Mouse (Mus musculus): ENCODE measurements around the gene Zfp423. TPM values are rescaled to one million over a fixed set of nuclear protein-coding genes. Genes with fewer than 3 reads are reported as not detected.

Gene Zfp423
- polyA plus RNA-seq, 1 experiment from 2014 or later: 6.1 TPM

- H3K4me3 ChIP-seq (replicated peaks; ENCODE audit: low read depth, low read length): no peak overlapping the region
- no peaks in the 10 kb centered on the region for H3K9me3 ChIP-seq (replicated peaks; ENCODE audit: low read length)
- DNase-seq (ENCODE audit: low spot score) (no peak), ATAC-seq (replicated peaks; ENCODE audit: low FRiP score, low read depth) (no peak)
- H3K4me1 ChIP-seq (replicated peaks; ENCODE audit: insufficient read depth, low read length): no peaks in the 10 kb centered on the region
- 70% methylated on average over 12 of the region's 12 CpGs for WGBS
- no peak for TF ChIP-seq CTCF (IDR thresholded peaks at IDR 0.05; ENCODE audit: low read depth)
- H3K4me2 ChIP-seq (ENCODE audit: low read length): no peak overlapping the region
- H3K36me3 ChIP-seq (ENCODE audit: insufficient read depth, low read length): no peaks in the 10 kb centered on the region
- no peaks in the 10 kb centered on the region for H3K27me3 ChIP-seq (ENCODE audit: insufficient read depth, low read length)
- H3K27ac ChIP-seq: no peak overlapping the region
- H3K9ac ChIP-seq (ENCODE audit: low read depth, low read length): no peak overlapping the region
Measured at GRCm38 (mm10) chr8:87812661-87813060, 146.7 kb downstream of the Zfp423 start.

DNA sequence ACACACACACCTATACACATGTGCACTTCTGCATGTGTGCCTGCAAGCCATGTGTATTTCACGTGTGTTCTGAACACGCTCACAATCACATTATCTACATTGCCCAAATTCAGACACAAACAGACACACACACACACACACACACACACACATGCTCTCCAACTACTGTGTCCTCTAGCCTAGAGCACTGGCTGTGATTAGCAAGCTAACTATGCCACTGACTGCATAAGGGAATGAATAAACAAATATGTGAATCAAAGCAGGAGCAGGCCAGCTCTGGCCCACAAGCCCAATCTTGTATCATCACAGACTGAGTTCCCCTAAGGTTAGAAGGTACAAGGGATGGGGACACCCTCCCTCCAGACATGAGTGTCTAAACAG lies 147.3 kb downstream of the Zfp423 start:
- TF ChIP-seq CTCF (IDR thresholded peaks at IDR 0.05; ENCODE audit: low read depth): no peak
- no peak overlapping the region for H3K9ac ChIP-seq (ENCODE audit: low read depth, low read length)
- H3K27ac ChIP-seq: no peak overlapping the region
- WGBS: 86% methylated on average over 2 of the region's 2 CpGs
- no peak overlapping the region for H3K4me3 ChIP-seq (replicated peaks; ENCODE audit: low read depth, low read length)
- H3K27me3 ChIP-seq (ENCODE audit: insufficient read depth, low read length): no peaks in the 10 kb centered on the region
- ATAC-seq (replicated peaks; ENCODE audit: low FRiP score, low read depth) (no peak), DNase-seq (ENCODE audit: low spot score) (no peak)
- H3K4me2 ChIP-seq (ENCODE audit: low read length): no peak overlapping the region
- no peaks in the 10 kb centered on the region for H3K36me3 ChIP-seq (ENCODE audit: insufficient read depth, low read length)
- no peaks in the 10 kb centered on the region for H3K4me1 ChIP-seq (replicated peaks; ENCODE audit: insufficient read depth, low read length)
- no peaks in the 10 kb centered on the region for H3K9me3 ChIP-seq (replicated peaks; ENCODE audit: low read length)

DNA sequence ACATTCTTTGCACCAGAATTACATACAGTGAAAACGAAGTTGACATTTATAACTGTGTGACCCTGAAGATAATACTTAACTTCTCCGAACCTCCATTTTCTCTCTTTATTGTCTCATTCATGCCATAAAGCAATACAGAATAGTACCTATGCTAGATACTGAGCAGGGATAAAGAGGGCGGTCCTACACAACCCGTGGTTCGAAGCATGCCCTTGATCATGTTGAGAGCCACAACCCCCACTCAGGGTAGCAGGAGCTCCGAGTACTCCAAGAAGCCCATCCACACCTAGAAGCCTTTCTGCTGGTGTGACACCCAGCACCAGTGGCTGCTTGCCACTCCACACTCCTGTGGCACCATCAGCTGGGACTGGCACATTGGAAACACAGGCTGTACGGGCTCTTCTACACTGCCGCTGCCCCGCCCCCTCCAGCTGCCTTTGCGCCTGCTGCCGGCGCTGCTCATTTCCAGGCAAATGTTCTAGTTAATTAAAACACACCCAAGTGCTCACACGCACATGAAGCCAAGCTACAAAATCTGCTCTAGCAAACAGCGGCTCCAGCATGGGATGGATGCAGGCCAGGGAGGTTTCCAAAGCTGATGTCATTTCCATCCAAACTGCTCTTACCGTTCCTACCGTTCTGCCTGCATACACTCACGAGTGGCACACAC lies 147.9 kb downstream of the Zfp423 start:
- ATAC-seq (replicated peaks; ENCODE audit: low FRiP score, low read depth): no peak
- Histone ChIP-seq H3K36me3 (ENCODE audit: insufficient read depth, low read length) (no peaks in the 10 kb centered on the region), H3K4me2 (ENCODE audit: low read length) (no peak overlapping the region), H3K4me3 (replicated peaks; ENCODE audit: low read depth, low read length) (no peak overlapping the region), H3K27me3 (ENCODE audit: insufficient read depth, low read length) (no peaks in the 10 kb centered on the region), H3K4me1 (replicated peaks; ENCODE audit: insufficient read depth, low read length) (no peaks in the 10 kb centered on the region), H3K9me3 (replicated peaks; ENCODE audit: low read length) (no peaks in the 10 kb centered on the region), H3K27ac (no peak overlapping the region), H3K9ac (ENCODE audit: low read depth, low read length) (no peak overlapping the region)
- TF ChIP-seq CTCF (IDR thresholded peaks at IDR 0.05; ENCODE audit: low read depth): no peak
- WGBS: 62% methylated on average over 17 of the region's 17 CpGs
- DNase-seq (ENCODE audit: low spot score): no peak

DNA sequence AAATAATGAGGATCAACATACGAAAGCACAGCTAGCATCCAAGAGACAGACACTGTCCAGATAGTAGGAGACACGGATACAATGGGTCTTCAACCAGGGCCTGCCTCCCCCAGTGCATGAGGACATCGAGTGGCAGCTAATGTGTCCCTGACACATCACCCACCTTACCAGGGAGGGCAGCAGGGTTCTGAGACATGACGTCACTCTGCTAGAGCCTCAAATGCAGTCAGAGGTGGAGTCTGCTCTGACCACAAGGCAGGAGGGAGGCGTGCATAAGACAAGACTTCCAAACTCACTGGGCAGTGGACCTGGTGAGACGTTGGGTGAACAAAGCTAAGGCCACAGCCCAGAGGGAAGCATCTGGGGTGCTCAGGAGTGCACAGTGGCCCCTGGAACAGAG lies 148.6 kb downstream of the Zfp423 start:
- no peak overlapping the region for H3K4me2 ChIP-seq (ENCODE audit: low read length)
- ATAC-seq (replicated peaks; ENCODE audit: low FRiP score, low read depth) (no peak), DNase-seq (ENCODE audit: low spot score) (no peak)
- WGBS: 84% methylated on average over 6 of the region's 6 CpGs
- no peaks in the 10 kb centered on the region for H3K36me3 ChIP-seq (ENCODE audit: insufficient read depth, low read length)
- H3K9ac ChIP-seq (ENCODE audit: low read depth, low read length): no peak overlapping the region
- H3K4me1 ChIP-seq (replicated peaks; ENCODE audit: insufficient read depth, low read length): no peaks in the 10 kb centered on the region
- no peaks in the 10 kb centered on the region for H3K9me3 ChIP-seq (replicated peaks; ENCODE audit: low read length)
- TF ChIP-seq CTCF (IDR thresholded peaks at IDR 0.05; ENCODE audit: low read depth): no peak
- H3K4me3 ChIP-seq (replicated peaks; ENCODE audit: low read depth, low read length): no peak overlapping the region
- H3K27ac ChIP-seq: no peak overlapping the region
- no peaks in the 10 kb centered on the region for H3K27me3 ChIP-seq (ENCODE audit: insufficient read depth, low read length)

GRCm38 (mm10) chr8:87804327-87804900 lies 155.0 kb downstream of the Zfp423 start:
- H3K4me3 ChIP-seq (replicated peaks; ENCODE audit: low read depth, low read length): no peak overlapping the region
- peak; percentile 43; the same call in 1 of the 2 replicates for ATAC-seq (replicated peaks; ENCODE audit: low FRiP score, low read depth)
- H3K27ac ChIP-seq: no peak overlapping the region
- 37% methylated on average over 11 of the region's 11 CpGs for WGBS
- no peaks in the 10 kb centered on the region for H3K36me3 ChIP-seq (ENCODE audit: insufficient read depth, low read length)
- no peak for TF ChIP-seq CTCF (IDR thresholded peaks at IDR 0.05; ENCODE audit: low read depth)
- H3K9ac ChIP-seq (ENCODE audit: low read depth, low read length): no peak overlapping the region
- H3K4me1 ChIP-seq (replicated peaks; ENCODE audit: insufficient read depth, low read length): peaks cover 8% of the 10 kb centered on the region; the same call in 1 of the 2 replicates
- peak; percentile 61 for DNase-seq (ENCODE audit: low spot score)
- no peaks in the 10 kb centered on the region for H3K27me3 ChIP-seq (ENCODE audit: insufficient read depth, low read length)
- H3K4me2 ChIP-seq (ENCODE audit: low read length): no peak overlapping the region
- no peaks in the 10 kb centered on the region for H3K9me3 ChIP-seq (replicated peaks; ENCODE audit: low read length)

DNA sequence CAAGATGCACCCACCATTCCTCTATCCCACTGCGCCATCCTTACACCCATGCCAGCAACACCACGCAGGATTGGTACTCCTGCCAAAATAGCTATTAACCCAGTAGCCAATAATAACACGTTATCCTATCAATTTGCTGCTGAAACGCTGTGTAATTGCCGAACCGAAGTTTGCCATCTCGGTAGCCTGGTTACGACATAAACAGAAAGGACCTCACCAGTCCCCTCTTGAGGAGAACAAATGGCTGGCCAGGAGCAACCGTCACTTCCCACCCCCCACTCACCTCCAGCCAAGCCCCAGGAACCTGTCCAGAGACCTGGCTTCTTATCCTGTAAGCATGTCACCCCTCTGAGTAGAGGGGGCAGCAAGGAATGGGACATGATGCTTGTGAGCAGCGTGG lies 156.0 kb downstream of the Zfp423 start:
- 57% methylated on average over 10 of the region's 10 CpGs for WGBS
- Histone ChIP-seq H3K9me3 (replicated peaks; ENCODE audit: low read length) (no peaks in the 10 kb centered on the region), H3K27me3 (ENCODE audit: insufficient read depth, low read length) (no peaks in the 10 kb centered on the region), H3K27ac (no peak overlapping the region), H3K4me1 (replicated peaks; ENCODE audit: insufficient read depth, low read length) (peaks cover 8% of the 10 kb centered on the region; the same call in 1 of the 2 replicates), H3K36me3 (ENCODE audit: insufficient read depth, low read length) (no peaks in the 10 kb centered on the region), H3K4me2 (ENCODE audit: low read length) (no peak overlapping the region), H3K9ac (ENCODE audit: low read depth, low read length) (no peak overlapping the region), H3K4me3 (replicated peaks; ENCODE audit: low read depth, low read length) (no peak overlapping the region)
- ATAC-seq (replicated peaks; ENCODE audit: low FRiP score, low read depth) (no peak), DNase-seq (ENCODE audit: low spot score) (no peak)
- no peak for TF ChIP-seq CTCF (IDR thresholded peaks at IDR 0.05; ENCODE audit: low read depth)

Data from kidney, postnatal 0 days (tissue).